Mouse (Mus musculus) retina, adult 2 months (tissue): ENCODE results near the gene Zbtb22.
"Not testable (repeated sequence)": the region's sequence is repeated elsewhere in the genome, so short reads cannot be mapped to it uniquely, and the experiment has no call there.

Experiments used
- DNase-seq: peaks from one replicate; pipeline ENCODE4 v3.0.0-alpha.2; 2012; ENCODE audit warnings: low read depth, low spot score

Zbtb22 gene

GRCm38 (mm10) chr17:33941381-33941780 is 25.7 kb downstream of the Zbtb22 start:
- no peak for DNase-seq

- no peak for DNase-seq
Measured at GRCm38 (mm10) chr17:33943454-33943853, 27.8 kb downstream of the Zbtb22 start.

GRCm38 (mm10) chr17:33947430-33948089 is 31.9 kb downstream of the Zbtb22 start:
- DNase-seq = no peak

GRCm38 (mm10) chr17:33948090-33948904 is 32.6 kb downstream of the Zbtb22 start:
- DNase-seq = no peak

GRCm38 (mm10) chr17:33948905-33949537 is 33.3 kb downstream of the Zbtb22 start:
- DNase-seq = no peak

GRCm38 (mm10) chr17:33950131-33950625 is 34.5 kb downstream of the Zbtb22 start:
- no peak for DNase-seq

- no peak for DNase-seq
Measured at GRCm38 (mm10) chr17:33951021-33951946, 35.6 kb downstream of the Zbtb22 start, which contains the start of gene B3galt4. Gene B3galt4, minus strand, starts transcription at chr17:33951488.

GRCm38 (mm10) chr17:33952015-33952414 is 36.3 kb downstream of the Zbtb22 start:
- DNase-seq = not testable (repeated sequence)

GRCm38 (mm10) chr17:33952879-33953278 is 37.2 kb downstream of the Zbtb22 start:
- DNase-seq = no peak

- no peak for DNase-seq
Measured at GRCm38 (mm10) chr17:33953310-33953709, 37.6 kb downstream of the Zbtb22 start.

- no peak for DNase-seq
Measured at GRCm38 (mm10) chr17:33953961-33954565, 38.4 kb downstream of the Zbtb22 start.

GRCm38 (mm10) chr17:33954646-33955554 is 39.2 kb downstream of the Zbtb22 start:
- no peak for DNase-seq

GRCm38 (mm10) chr17:33955555-33956214 is 40.0 kb downstream of the Zbtb22 start, which contains the start of the genes Vps52 and Rps18:
Gene Vps52, plus strand, starts transcription at chr17:33955812.
Gene Rps18, minus strand, starts transcription at chr17:33956001.
- peak; percentile 98 for DNase-seq

GRCm38 (mm10) chr17:33956336-33956735 is 40.6 kb downstream of the Zbtb22 start:
- no peak for DNase-seq

GRCm38 (mm10) chr17:33957493-33957892 is 41.8 kb downstream of the Zbtb22 start:
- DNase-seq = no peak

GRCm38 (mm10) chr17:33958451-33958850 is 42.7 kb downstream of the Zbtb22 start:
- no peak for DNase-seq

- no peak for DNase-seq
Measured at GRCm38 (mm10) chr17:33959135-33959534, 43.4 kb downstream of the Zbtb22 start.

- no peak for DNase-seq
Measured at GRCm38 (mm10) chr17:33959948-33960347, 44.2 kb downstream of the Zbtb22 start.

GRCm38 (mm10) chr17:33962876-33963275 is 47.2 kb downstream of the Zbtb22 start:
- no peak for DNase-seq
